8 mouse cellular contexts compared by ENCODE assay signal in genomic region chr4:83485250-83485649, GRCm38 (mm10). TPM values are rescaled to one million over a fixed set of nuclear protein-coding genes. Genes with fewer than 3 reads are reported as not detected.
DNase-seq lines count a peak whose midpoint lies in the region; ATAC-seq and TF ChIP-seq lines count a peak whose summit lies in the region.

No protein-coding gene starts in this region.

- peaks cover 14% of the 10 kb centered on the region for H3K36me3 ChIP-seq in heart, embryonic 16.5 days (ENCODE audit: control insufficient read depth, insufficient read depth)
- H3K36me3 ChIP-seq in MEL (ENCODE audit: control insufficient read depth in 1 of 2, insufficient read depth in 2 of 2, low read length in 2 of 2) = peaks cover 17 to 22% of the 10 kb centered on the region in 2 experiments
- peaks cover 43% of the 10 kb centered on the region for H3K36me3 ChIP-seq in hindbrain, embryonic 10.5 days
- peaks cover 44% of the 10 kb centered on the region for H3K36me3 ChIP-seq in midbrain, embryonic 10.5 days

- no peak for TF ChIP-seq POLR2A in MEL (IDR thresholded peaks at IDR 0.05; ENCODE audit: control insufficient read depth in 1 of 2, insufficient read depth in 1 of 2, low read depth in 1 of 2, low read length in 2 of 2, poor library complexity in 1 of 2)

- peaks cover 28% of the 10 kb centered on the region for H3K79me2 ChIP-seq in MEL (ENCODE audit: control insufficient read depth, insufficient read depth, low read length, poor library complexity)

- no peak for ATAC-seq in heart, embryonic 16.5 days (replicated peaks; ENCODE audit: extremely low read depth, insufficient read depth, low FRiP score)

- peak overlapping the region; percentile 98; the same call in 1 of the 2 replicates for H3K27ac ChIP-seq in heart, embryonic 16.5 days (ENCODE audit: low read length)
- H3K27ac ChIP-seq in MEL (ENCODE audit: control insufficient read depth, low read depth, low read length) = peak overlapping the region; percentile 63
- H3K27ac ChIP-seq in hindbrain, embryonic 10.5 days = peak overlapping the region; percentile 99
- H3K27ac ChIP-seq in midbrain, embryonic 10.5 days (replicated peaks) = peak overlapping the region; percentile 100

- H3K4me2 ChIP-seq in heart, embryonic 16.5 days (ENCODE audit: low read depth, low read length) = peak overlapping the region; percentile 90

- peaks cover 13% of the 10 kb centered on the region for H3K4me1 ChIP-seq in heart, embryonic 16.5 days (ENCODE audit: control insufficient read depth, insufficient read depth, low read length)
- peaks cover 3 to 6% of the 10 kb centered on the region in 2 experiments for H3K4me1 ChIP-seq in MEL (ENCODE audit: control insufficient read depth in 1 of 2, insufficient read depth in 2 of 2, low read length in 2 of 2)
- peaks cover 40% of the 10 kb centered on the region for H3K4me1 ChIP-seq in hindbrain, embryonic 10.5 days (replicated peaks)
- H3K4me1 ChIP-seq in midbrain, embryonic 10.5 days = peaks cover 41% of the 10 kb centered on the region

- TF ChIP-seq CTCF in MEL (IDR thresholded peaks at IDR 0.05 in 2 of 3, conservative IDR thresholded peaks at IDR 0.05 in 1 of 3; ENCODE audit: control insufficient read depth in 1 of 3, insufficient read depth in 1 of 3, low read depth in 2 of 3, low read length in 3 of 3, poor library complexity in 1 of 3, severe bottlenecking in 1 of 3) = no peak

- TF ChIP-seq RAD21 in MEL (IDR thresholded peaks at IDR 0.05; ENCODE audit: low read depth, low read length) = no peak

- no peak for DNase-seq in heart, adult 9 months (ENCODE audit: low spot score in 2 of 2)
- DNase-seq in MEL (ENCODE audit: low read depth, low spot score) = peak; percentile 23
- DNase-seq in hindbrain, embryonic 10.5 days (ENCODE audit: low spot score) = no peak
- DNase-seq in midbrain, embryonic 10.5 days (ENCODE audit: low spot score) = no peak
- no peak for DNase-seq in c-Kit-positive CD71-positive TER-119-positive erythroid progenitor cells, embryonic 14.5 days (ENCODE audit: low spot score)
- DNase-seq in spleen, postnatal 10 days (ENCODE audit: low spot score in 2 of 2) = no peak
- DNase-seq in cerebellum, adult 9-11 months = no peak

- H3K9me3 ChIP-seq in heart, embryonic 16.5 days (replicated peaks; ENCODE audit: control insufficient read depth, low read length) = no peaks in the 10 kb centered on the region
- no peaks in the 10 kb centered on the region for H3K9me3 ChIP-seq in MEL (replicated peaks; ENCODE audit: insufficient read depth, low read length)
- H3K9me3 ChIP-seq in hindbrain, embryonic 10.5 days = no peaks in the 10 kb centered on the region
- no peaks in the 10 kb centered on the region for H3K9me3 ChIP-seq in midbrain, embryonic 10.5 days (replicated peaks)

- peak overlapping the region; percentile 83 for H3K9ac ChIP-seq in heart, embryonic 16.5 days (ENCODE audit: low read length)
- peak overlapping the region; percentile 83 for H3K9ac ChIP-seq in MEL (ENCODE audit: control insufficient read depth, low read depth, low read length, poor library complexity, severe bottlenecking)

- no peaks in the 10 kb centered on the region for H3K27me3 ChIP-seq in heart, embryonic 16.5 days (ENCODE audit: control insufficient read depth, insufficient read depth, low read length)
- H3K27me3 ChIP-seq in MEL (ENCODE audit: control insufficient read depth in 1 of 2, insufficient read depth in 2 of 2, low read length in 2 of 2) = no peaks in the 10 kb centered on the region
- no peaks in the 10 kb centered on the region for H3K27me3 ChIP-seq in hindbrain, embryonic 10.5 days (ENCODE audit: insufficient read depth, poor library complexity, severe bottlenecking)
- no peaks in the 10 kb centered on the region for H3K27me3 ChIP-seq in midbrain, embryonic 10.5 days (ENCODE audit: low read depth, poor library complexity, severe bottlenecking)

- H3K4me3 ChIP-seq in heart, embryonic 16.5 days (ENCODE audit: low read length) = peak overlapping the region; percentile 86
- H3K4me3 ChIP-seq in MEL (ENCODE audit: control insufficient read depth in 1 of 2, insufficient read depth in 1 of 2, low read depth in 2 of 2, low read length in 2 of 2) = peak overlapping the region; percentile 96
- peak overlapping the region; percentile 94 for H3K4me3 ChIP-seq in hindbrain, embryonic 10.5 days
- H3K4me3 ChIP-seq in midbrain, embryonic 10.5 days = peak overlapping the region; percentile 96

- WGBS in heart, embryonic 16.5 days = 25% methylated on average over 12 of the region's 12 CpGs
- WGBS in hindbrain, embryonic 10.5 days = 27% methylated on average over 12 of the region's 12 CpGs
- WGBS in midbrain, embryonic 10.5 days = 32% methylated on average over 12 of the region's 12 CpGs

- no peak for TF ChIP-seq EP300 in MEL (IDR thresholded peaks at IDR 0.05; ENCODE audit: low read depth in 1 of 2, low read length in 2 of 2)

TF ChIP-seq in MEL, 35 proteins besides CTCF, POLR2A, EP300 and RAD21:
- no peak for TF ChIP-seq TAL1 (IDR thresholded peaks at IDR 0.05; ENCODE audit: low read length)
- TF ChIP-seq RCOR1 (IDR thresholded peaks at IDR 0.05; ENCODE audit: low read depth, low read length) = no peak
- TF ChIP-seq USF1 (IDR thresholded peaks at IDR 0.05; ENCODE audit: low read depth, low read length) = no peak
- TF ChIP-seq UBTF (IDR thresholded peaks at IDR 0.05; ENCODE audit: borderline replicate concordance, insufficient read depth, low read depth, low read length) = 0 out of 2 replicates have a peak, but pooled peaks have one; percentile 57
- TF ChIP-seq CHD2 (IDR thresholded peaks at IDR 0.05; ENCODE audit: low read length) = no peak
- TF ChIP-seq POLR2AphosphoS5 (IDR thresholded peaks at IDR 0.05; ENCODE audit: borderline replicate concordance, low read depth, low read length) = no peak
- TF ChIP-seq KAT2A (conservative IDR thresholded peaks at IDR 0.05; ENCODE audit: low read depth, low read length) = no peak
- no peak for TF ChIP-seq NRF1 (IDR thresholded peaks at IDR 0.05; ENCODE audit: insufficient read depth, low read depth, low read length, poor library complexity, severe bottlenecking)

RNA-seq across cellular contexts. Expression of gene Psip1, which starts 1.0 kb away (rescaled TPM):
- polyA plus RNA-seq in heart, embryonic 16.5 days (2015; fragmentation: Nextera tagmentation; extraction: Ambion mirVana) = 69.0 and 82.9 TPM in 2 replicates
- 68.1 and 81.0 TPM in 2 replicates for total RNA-seq in MEL (2012; rRNA removed)
- polyA plus RNA-seq in MEL (2012; ENCODE audit: insufficient read depth in 1 of 2, insufficient read length in 2 of 2, low read depth in 1 of 2, low replicate concordance in 2 of 2, missing spikeins in 1 of 2) = 100 to 1,000 TPM in 1 of 2 experiments, 10 to 100 TPM in 1; 54.0 to 161 TPM
- 244 and 275 TPM in 2 replicates for polyA plus RNA-seq in hindbrain, embryonic 10.5 days (2016; fragmentation: Nextera tagmentation; extraction: Ambion mirVana)
- polyA plus RNA-seq in midbrain, embryonic 10.5 days (2016; fragmentation: Nextera tagmentation; extraction: Ambion mirVana) = 302 and 314 TPM in 2 replicates

RNA-seq across cellular contexts. Expression of gene Ccdc171, which starts 40.1 kb away (rescaled TPM):
- polyA plus RNA-seq in heart, embryonic 16.5 days (2015; fragmentation: Nextera tagmentation; extraction: Ambion mirVana) = 3.5 and 3.8 TPM in 2 replicates
- total RNA-seq in MEL (2012; rRNA removed) = 1.7 and 1.8 TPM in 2 replicates
- polyA plus RNA-seq in MEL (2012; ENCODE audit: insufficient read depth in 1 of 2, insufficient read length in 2 of 2, low read depth in 1 of 2, low replicate concordance in 2 of 2, missing spikeins in 1 of 2) = 1 to 10 TPM in 1 of 2 experiments, not detected in 1; 1.6 TPM
- 3.3 and 4.5 TPM in 2 replicates for polyA plus RNA-seq in hindbrain, embryonic 10.5 days (2016; fragmentation: Nextera tagmentation; extraction: Ambion mirVana)
- polyA plus RNA-seq in midbrain, embryonic 10.5 days (2016; fragmentation: Nextera tagmentation; extraction: Ambion mirVana) = 4.3 and 5.1 TPM in 2 replicates
